Mouse (Mus musculus) brain, adult 10 weeks (tissue): ENCODE data around the gene Gm5269. TPM values are rescaled to one million over a fixed set of nuclear protein-coding genes. Genes with fewer than 3 reads are reported as not detected.

ENCODE experiments used
- polyA plus RNA-seq: library from polyadenylated mRNA; stranded (reverse); fragments of 350-450 nt; fragmentation: Illumina TruSeq; extraction: RNeasy Lipid Tissue Mini Kit (QIAGEN cat#74804); gene quantifications from one replicate; pipeline ENCODE4 v1.2.3, GENCODE M21; 2015; ENCODE audit warnings: low read depth, low replicate concordance

The Gm5269 gene
- not detected for polyA plus RNA-seq

GRCm38 (mm10) chr1:45890173-45890572, at the start of gene Gm5269:
Gene Gm5269, minus strand, starts transcription at chr1:45890273.

GRCm38 (mm10) chr1:45926393-45926763, 36.3 kb upstream of the Gm5269 start, which contains the start of gene Slc40a1:
Gene Slc40a1, minus strand, starts transcription at chr1:45926523.

Other genes with a start within 250 kb of the Gm5269 start
- gene Wdr75, start 95.1 kb downstream of the Gm5269 start, polyA plus RNA-seq = 39.7 TPM
- gene Slc40a1, start 36.2 kb upstream of the Gm5269 start, polyA plus RNA-seq = 9.7 TPM
- gene Dnah7b, start 176.0 kb upstream of the Gm5269 start, polyA plus RNA-seq = 2.7 TPM